Mouse (Mus musculus): Measurements from ENCODE around the gene Sele. TPM values are rescaled to one million over a fixed set of nuclear protein-coding genes. Genes with fewer than 3 reads are reported as not detected.

Gene Sele
- polyA plus RNA-seq (2012; rRNA removed), result 0.09 TPM in 1 of 2 replicates, not detected in the other

GRCm38 (mm10) chr1:164047934-164048333 lies at the start of gene Sele:
Gene Sele (plus strand): TSS chr1:164048234.

GRCm38 (mm10) chr1:164061925-164062324 lies 13.9 kb downstream of the Sele start, which contains the start of gene Sell:
Gene Sell (plus strand): TSS chr1:164061982.

Other genes starting within 250 kb of the Sele start
- 17.4 and 17.9 TPM in 2 replicates for gene Scyl3, start 119.1 kb upstream of the Sele start, polyA plus RNA-seq (2012; rRNA removed)
- 10.8 and 14.5 TPM in 2 replicates for gene BC055324, start 53.4 kb upstream of the Sele start, polyA plus RNA-seq (2012; rRNA removed)
- 4.8 and 5.0 TPM in 2 replicates for gene Mettl18, start 53.3 kb upstream of the Sele start, polyA plus RNA-seq (2012; rRNA removed)
- gene Sell, start 13.7 kb downstream of the Sele start, polyA plus RNA-seq (2012; rRNA removed), result 0.11 and 0.23 TPM in 2 replicates
- gene Selp, start 67.0 kb downstream of the Sele start, polyA plus RNA-seq (2012; rRNA removed), result 0.05 and 0.13 TPM in 2 replicates
- 0.18 and 0.22 TPM in 2 replicates for gene F5, start 103.6 kb downstream of the Sele start, polyA plus RNA-seq (2012; rRNA removed)
- 7.4 and 9.8 TPM in 2 replicates for gene Slc19a2, start 200.8 kb downstream of the Sele start, polyA plus RNA-seq (2012; rRNA removed)
- gene Ccdc181, start 227.4 kb downstream of the Sele start, polyA plus RNA-seq (2012; rRNA removed), result 13.3 and 15.5 TPM in 2 replicates